Mouse (Mus musculus): ENCODE data around the gene Ucp2. TPM values are rescaled to one million over a fixed set of nuclear protein-coding genes. Genes with fewer than 3 reads are reported as not detected.

Ucp2 gene
- polyA plus RNA-seq, 1 experiment from 2014 or later, result 617 TPM

GRCm38 (mm10) chr7:100535831-100536230 is 42.7 kb downstream of the Ucp2 start:
- Histone ChIP-seq H3K4me2 (replicated peaks; ENCODE audit: low read depth, low read length) (no peak overlapping the region), H3K4me1 (ENCODE audit: insufficient read depth, low read depth, low read length) (peaks cover 4% of the 10 kb centered on the region; the same call in 1 of the 2 replicates)
- WGBS, result 82% methylated on average over 2 of the region's 2 CpGs

GRCm38 (mm10) chr7:100536804-100537518 is 43.8 kb downstream of the Ucp2 start, which contains the start of gene Coa4:
TSS of gene Coa4 (plus strand) at chr7:100537071.
- peak within 1 kb of the TSS; percentile 50 for H3K4me3 ChIP-seq (ENCODE audit: low read depth, low read length)
- H3K27ac ChIP-seq (ENCODE audit: low read length), result peak within 1 kb of the TSS; percentile 77
- H3K9me3 ChIP-seq (ENCODE audit: low read length), result no peaks in the 10 kb centered on the region
- ATAC-seq (peak; percentile 99), DNase-seq (ENCODE audit: low spot score) (peak; percentile 98)
- under 1% methylated on average over 33 of the region's 33 CpGs for WGBS
- peak within 1 kb of the TSS; percentile 64 for H3K4me2 ChIP-seq (replicated peaks; ENCODE audit: low read depth, low read length)
- no peaks in the 10 kb centered on the region; the same call in 1 of the 2 replicates for H3K36me3 ChIP-seq (ENCODE audit: insufficient read depth, low read length)
- peaks cover 4% of the 10 kb centered on the region; the same call in 1 of the 2 replicates for H3K4me1 ChIP-seq (ENCODE audit: insufficient read depth, low read depth, low read length)
- TF ChIP-seq EP300 (IDR thresholded peaks at IDR 0.05) (no peak; the same call in 1 of the 2 replicates), CTCF (IDR thresholded peaks at IDR 0.05) (peak; percentile 39)
- peak within 1 kb of the TSS; percentile 41 for H3K9ac ChIP-seq (replicated peaks; ENCODE audit: low read depth)
- no peaks in the 10 kb centered on the region for H3K27me3 ChIP-seq (replicated peaks; ENCODE audit: insufficient read depth, low read length)

More at GRCm38 (mm10) chr7:100535831-100536230, 42.7 kb downstream of the Ucp2 start:
- Histone ChIP-seq H3K27me3 (replicated peaks; ENCODE audit: insufficient read depth, low read length) (no peaks in the 10 kb centered on the region), H3K36me3 (ENCODE audit: insufficient read depth, low read length) (no peaks in the 10 kb centered on the region; the same call in 1 of the 2 replicates), H3K4me3 (ENCODE audit: low read depth, low read length) (no peak overlapping the region), H3K9ac (replicated peaks; ENCODE audit: low read depth) (no peak overlapping the region), H3K27ac (ENCODE audit: low read length) (no peak overlapping the region), H3K9me3 (ENCODE audit: low read length) (no peaks in the 10 kb centered on the region)
- TF ChIP-seq CTCF (IDR thresholded peaks at IDR 0.05), result no peak
- DNase-seq (ENCODE audit: low spot score) (no peak), ATAC-seq (no peak)

- no peaks in the 10 kb centered on the region for H3K9me3 ChIP-seq (ENCODE audit: low read length)
- H3K36me3 ChIP-seq (ENCODE audit: insufficient read depth, low read length), result no peaks in the 10 kb centered on the region; the same call in 1 of the 2 replicates
- 21% methylated on average over 7 of the region's 7 CpGs for WGBS
- H3K4me2 ChIP-seq (replicated peaks; ENCODE audit: low read depth, low read length), result peak overlapping the region; percentile 64
- H3K27ac ChIP-seq (ENCODE audit: low read length), result peak overlapping the region; percentile 77
- TF ChIP-seq EP300 (IDR thresholded peaks at IDR 0.05), result no peak
- no peak for TF ChIP-seq CTCF (IDR thresholded peaks at IDR 0.05)
- H3K9ac ChIP-seq (replicated peaks; ENCODE audit: low read depth), result peak overlapping the region; percentile 41
- ATAC-seq (no peak), DNase-seq (ENCODE audit: low spot score) (peak; percentile 54)
- no peaks in the 10 kb centered on the region for H3K27me3 ChIP-seq (replicated peaks; ENCODE audit: insufficient read depth, low read length)
- H3K4me1 ChIP-seq (ENCODE audit: insufficient read depth, low read depth, low read length), result peaks cover 4% of the 10 kb centered on the region; the same call in 1 of the 2 replicates
- H3K4me3 ChIP-seq (ENCODE audit: low read depth, low read length), result peak overlapping the region; percentile 50
Measured at GRCm38 (mm10) chr7:100537519-100537902, 44.4 kb downstream of the Ucp2 start.

GRCm38 (mm10) chr7:100539516-100539915 is 46.4 kb downstream of the Ucp2 start:
- Histone ChIP-seq H3K9me3 (ENCODE audit: low read length) (no peaks in the 10 kb centered on the region), H3K4me1 (ENCODE audit: insufficient read depth, low read depth, low read length) (peaks cover 4% of the 10 kb centered on the region; the same call in 1 of the 2 replicates), H3K9ac (replicated peaks; ENCODE audit: low read depth) (no peak overlapping the region), H3K27me3 (replicated peaks; ENCODE audit: insufficient read depth, low read length) (no peaks in the 10 kb centered on the region), H3K4me2 (replicated peaks; ENCODE audit: low read depth, low read length) (no peak overlapping the region), H3K27ac (ENCODE audit: low read length) (no peak overlapping the region), H3K36me3 (ENCODE audit: insufficient read depth, low read length) (no peaks in the 10 kb centered on the region; the same call in 1 of the 2 replicates), H3K4me3 (ENCODE audit: low read depth, low read length) (no peak overlapping the region)
- TF ChIP-seq EP300 (IDR thresholded peaks at IDR 0.05), result no peak
- TF ChIP-seq CTCF (IDR thresholded peaks at IDR 0.05), result no peak
- 90% methylated on average over 9 of the region's 9 CpGs for WGBS
- ATAC-seq (no peak), DNase-seq (ENCODE audit: low spot score) (peak; percentile 40)

- Histone ChIP-seq H3K4me1 (ENCODE audit: insufficient read depth, low read depth, low read length) (no peaks in the 10 kb centered on the region), H3K27me3 (replicated peaks; ENCODE audit: insufficient read depth, low read length) (no peaks in the 10 kb centered on the region), H3K9ac (replicated peaks; ENCODE audit: low read depth) (no peak overlapping the region), H3K9me3 (ENCODE audit: low read length) (no peaks in the 10 kb centered on the region), H3K27ac (ENCODE audit: low read length) (no peak overlapping the region), H3K4me2 (replicated peaks; ENCODE audit: low read depth, low read length) (no peak overlapping the region), H3K36me3 (ENCODE audit: insufficient read depth, low read length) (no peaks in the 10 kb centered on the region; the same call in 1 of the 2 replicates), H3K4me3 (ENCODE audit: low read depth, low read length) (no peak overlapping the region)
- TF ChIP-seq EP300 (IDR thresholded peaks at IDR 0.05) (no peak), CTCF (IDR thresholded peaks at IDR 0.05) (no peak)
- no peak for DNase-seq (ENCODE audit: low spot score)
- 52% methylated on average over 1 of the region's 1 CpGs for WGBS
- no peak for ATAC-seq
Measured at GRCm38 (mm10) chr7:100544437-100544836, 51.3 kb downstream of the Ucp2 start.

- DNase-seq (ENCODE audit: low spot score) (no peak), ATAC-seq (no peak)
- 51% methylated on average over 4 of the region's 4 CpGs for WGBS
- Histone ChIP-seq H3K27ac (ENCODE audit: low read length) (no peak overlapping the region), H3K36me3 (ENCODE audit: insufficient read depth, low read length) (no peaks in the 10 kb centered on the region), H3K9ac (replicated peaks; ENCODE audit: low read depth) (no peak overlapping the region), H3K4me2 (replicated peaks; ENCODE audit: low read depth, low read length) (no peak overlapping the region), H3K4me3 (ENCODE audit: low read depth, low read length) (no peak overlapping the region), H3K27me3 (replicated peaks; ENCODE audit: insufficient read depth, low read length) (no peaks in the 10 kb centered on the region), H3K4me1 (ENCODE audit: insufficient read depth, low read depth, low read length) (no peaks in the 10 kb centered on the region), H3K9me3 (ENCODE audit: low read length) (no peaks in the 10 kb centered on the region)
- TF ChIP-seq CTCF (IDR thresholded peaks at IDR 0.05) (no peak), EP300 (IDR thresholded peaks at IDR 0.05) (no peak)
Measured at GRCm38 (mm10) chr7:100547631-100548030, 54.5 kb downstream of the Ucp2 start.

Measured in lung, postnatal 0 days (tissue).